Mouse (Mus musculus) forebrain, embryonic 11.5 days (tissue): ENCODE results near the gene Tmppe. TPM values are rescaled to one million over a fixed set of nuclear protein-coding genes. Genes with fewer than 3 reads are reported as not detected.

Experiments
- ATAC-seq: fragments of 200-750 bp; cut with Nextera tagmentation; replicated peaks from 2 replicates; pipeline ENCODE4 v1.8.0; 2017; ENCODE audit warnings: moderate TSS enrichment; ENCODE audit not compliant: low FRiP score
- DNase-seq: peaks from one replicate; pipeline ENCODE4 v3.0.0-alpha.2; 2017; ENCODE audit warnings: low spot score
- H3K27ac ChIP-seq: fragments of 300-500 bp; sonication (generic); 2 replicates; pipeline ENCODE4 v1.5.1; 2014; ENCODE audit warnings: low read depth, low read length
- H3K27me3 ChIP-seq: fragments of 300-500 bp; sonication (generic); 2 replicates; pipeline ENCODE4 v1.6.1; 2014; ENCODE audit warnings: mild to moderate bottlenecking, low read length, mixed read lengths; ENCODE audit not compliant: control insufficient read depth, insufficient read depth
- H3K36me3 ChIP-seq: fragments of 300-500 bp; sonication (generic); 2 replicates; pipeline ENCODE4 v1.6.1; 2014; ENCODE audit warnings: mild to moderate bottlenecking, low read length, moderate library complexity, mixed read lengths; ENCODE audit not compliant: control insufficient read depth, insufficient read depth
- H3K4me1 ChIP-seq: fragments of 300-500 bp; sonication (generic); replicated peaks from 2 replicates; pipeline ENCODE4 v1.6.1; 2014; ENCODE audit warnings: low read length, mixed read lengths; ENCODE audit not compliant: control insufficient read depth, insufficient read depth
- H3K4me2 ChIP-seq: fragments of 300-500 bp; sonication (generic); 2 replicates; pipeline ENCODE4 v1.6.1; 2014; ENCODE audit warnings: low read depth, mild to moderate bottlenecking, low read length, moderate library complexity, mixed read lengths; ENCODE audit not compliant: severe bottlenecking
- H3K4me3 ChIP-seq: fragments of 300-500 bp; sonication (generic); 2 replicates; pipeline ENCODE4 v1.5.1; 2014; ENCODE audit warnings: low read depth, low read length
- H3K9ac ChIP-seq: fragments of 300-500 bp; sonication (generic); 2 replicates; pipeline ENCODE4 v1.6.1; 2014; ENCODE audit warnings: low read length
- H3K9me3 ChIP-seq: fragments of 300-500 bp; sonication (generic); 2 replicates; pipeline ENCODE4 v1.6.1; 2016; ENCODE audit warnings: low read length, mixed read lengths; ENCODE audit not compliant: control insufficient read depth
- WGBS: fragments of 180-500 bp; shearing (Covaris S2); extraction: QIAGEN DNeasy Blood & Tissue Kit; methylation state at CpG from one replicate; pipeline ENCODE4 v1.1.7; 2014; 5-methylcytosine and 5-hydroxymethylcytosine counted together
- polyA plus RNA-seq: library from polyadenylated mRNA; unstranded; fragments of >200 nt; fragmentation: Nextera tagmentation; extraction: Ambion mirVana; gene quantifications from 2 replicates; pipeline ENCODE4 v1.2.1, GENCODE M21; 2014

Gene Tmppe
- polyA plus RNA-seq, 1 experiment from 2014 or later = 6.4 TPM

GRCm38 (mm10) chr9:114442893-114443292, 42.0 kb downstream of the Tmppe start:
- ATAC-seq (no peak), DNase-seq (no peak)
- no peak overlapping the region for H3K4me3 ChIP-seq
- 85% methylated on average over 9 of the region's 9 CpGs for WGBS
- no peaks in the 10 kb centered on the region for H3K36me3 ChIP-seq
- no peaks in the 10 kb centered on the region for H3K9me3 ChIP-seq
- no peaks in the 10 kb centered on the region for H3K4me1 ChIP-seq
- H3K27ac ChIP-seq = no peak overlapping the region
- no peaks in the 10 kb centered on the region for H3K27me3 ChIP-seq
- H3K4me2 ChIP-seq = no peak overlapping the region
- no peak overlapping the region for H3K9ac ChIP-seq

GRCm38 (mm10) chr9:114443351-114443750, 42.4 kb downstream of the Tmppe start:
- Histone ChIP-seq H3K36me3 (no peaks in the 10 kb centered on the region), H3K27ac (no peak overlapping the region)

GRCm38 (mm10) chr9:114446887-114447286, 46.0 kb downstream of the Tmppe start:
- Histone ChIP-seq H3K27ac (no peak overlapping the region), H3K9me3 (no peaks in the 10 kb centered on the region), H3K4me2 (no peak overlapping the region), H3K4me3 (no peak overlapping the region), H3K27me3 (no peaks in the 10 kb centered on the region), H3K9ac (no peak overlapping the region), H3K36me3 (no peaks in the 10 kb centered on the region), H3K4me1 (no peaks in the 10 kb centered on the region)
- no peak for DNase-seq
- 96% methylated on average over 8 of the region's 8 CpGs for WGBS
- ATAC-seq = no peak

More at GRCm38 (mm10) chr9:114443351-114443750, 42.4 kb downstream of the Tmppe start:
- H3K4me3 ChIP-seq = no peak overlapping the region
- no peaks in the 10 kb centered on the region for H3K27me3 ChIP-seq
- no peaks in the 10 kb centered on the region for H3K9me3 ChIP-seq
- no peak for ATAC-seq
- DNase-seq = no peak
- 95% methylated on average over 8 of the region's 8 CpGs for WGBS
- no peak overlapping the region for H3K4me2 ChIP-seq
- H3K9ac ChIP-seq = no peak overlapping the region
- H3K4me1 ChIP-seq = no peaks in the 10 kb centered on the region

GRCm38 (mm10) chr9:114448700-114449099, 47.8 kb downstream of the Tmppe start:
- no peak for DNase-seq
- WGBS = 86% methylated on average over 5 of the region's 5 CpGs
- Histone ChIP-seq H3K9me3 (no peaks in the 10 kb centered on the region), H3K27me3 (no peaks in the 10 kb centered on the region), H3K4me3 (no peak overlapping the region), H3K9ac (no peak overlapping the region), H3K4me1 (no peaks in the 10 kb centered on the region), H3K27ac (no peak overlapping the region), H3K4me2 (no peak overlapping the region), H3K36me3 (no peaks in the 10 kb centered on the region)
- no peak for ATAC-seq

GRCm38 (mm10) chr9:114449120-114449754, 48.3 kb downstream of the Tmppe start:
- DNase-seq (no peak), ATAC-seq (no peak)
- H3K4me3 ChIP-seq = no peak overlapping the region
- H3K27me3 ChIP-seq = no peaks in the 10 kb centered on the region
- no peaks in the 10 kb centered on the region for H3K4me1 ChIP-seq
- 88% methylated on average over 13 of the region's 13 CpGs for WGBS
- H3K9me3 ChIP-seq = no peaks in the 10 kb centered on the region
- no peak overlapping the region for H3K4me2 ChIP-seq
- no peak overlapping the region for H3K27ac ChIP-seq
- H3K36me3 ChIP-seq = no peaks in the 10 kb centered on the region
- H3K9ac ChIP-seq = no peak overlapping the region

- Histone ChIP-seq H3K9ac (no peak overlapping the region), H3K36me3 (no peaks in the 10 kb centered on the region), H3K4me2 (no peak overlapping the region), H3K27me3 (no peaks in the 10 kb centered on the region), H3K9me3 (no peaks in the 10 kb centered on the region), H3K4me1 (no peaks in the 10 kb centered on the region), H3K27ac (no peak overlapping the region), H3K4me3 (no peak overlapping the region)
- 88% methylated on average over 7 of the region's 7 CpGs for WGBS
- no peak for DNase-seq
- no peak for ATAC-seq
Measured at GRCm38 (mm10) chr9:114451615-114452014, 50.7 kb downstream of the Tmppe start.

GRCm38 (mm10) chr9:114452418-114452817, 51.5 kb downstream of the Tmppe start:
- no peak for ATAC-seq
- 85% methylated on average over 6 of the region's 6 CpGs for WGBS

GRCm38 (mm10) chr9:114455420-114455819, 54.5 kb downstream of the Tmppe start:
- no peaks in the 10 kb centered on the region; the same call in 1 of the 2 replicates for H3K36me3 ChIP-seq
- H3K27me3 ChIP-seq = no peaks in the 10 kb centered on the region
- H3K4me1 ChIP-seq = no peaks in the 10 kb centered on the region
- no peak overlapping the region for H3K9ac ChIP-seq
- H3K4me2 ChIP-seq = no peak overlapping the region
- H3K27ac ChIP-seq = no peak overlapping the region
- no peaks in the 10 kb centered on the region for H3K9me3 ChIP-seq
- H3K4me3 ChIP-seq = no peak overlapping the region
- DNase-seq = no peak
- no peak for ATAC-seq
- 93% methylated on average over 2 of the region's 2 CpGs for WGBS

More at GRCm38 (mm10) chr9:114452418-114452817, 51.5 kb downstream of the Tmppe start:
- Histone ChIP-seq H3K36me3 (no peaks in the 10 kb centered on the region; the same call in 1 of the 2 replicates), H3K4me2 (no peak overlapping the region), H3K4me1 (no peaks in the 10 kb centered on the region), H3K9ac (no peak overlapping the region), H3K27me3 (no peaks in the 10 kb centered on the region), H3K4me3 (no peak overlapping the region), H3K27ac (no peak overlapping the region), H3K9me3 (no peaks in the 10 kb centered on the region)
- no peak for DNase-seq
